Mouse (Mus musculus): Measurements from ENCODE around the gene Myb.
A peak's percentile ranks its signal among the peaks of the same experiment; 100 is the strongest.

Gene Myb

DNA sequence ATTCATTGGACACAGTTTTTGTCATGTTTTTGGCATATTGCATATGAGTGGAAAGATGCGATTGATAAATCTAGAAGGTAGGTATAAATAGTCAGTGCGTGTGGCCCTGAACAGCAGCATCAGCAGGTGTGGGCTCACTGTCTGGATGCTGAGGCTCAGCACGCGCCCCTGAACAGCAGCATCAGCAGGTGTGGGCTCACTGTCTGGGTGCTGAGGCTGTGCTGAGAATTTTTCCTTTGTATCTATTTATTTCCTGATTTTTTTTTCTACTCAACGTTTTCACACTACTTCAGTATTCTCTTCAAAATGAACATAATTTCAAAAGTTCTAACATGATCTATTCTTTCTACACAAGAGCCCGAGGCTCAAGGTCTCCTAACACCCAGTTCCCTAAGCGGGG, 84.1 kb downstream of the Myb start:
- peak in 1 of 2 experiments; percentile 67 for DNase-seq

DNA sequence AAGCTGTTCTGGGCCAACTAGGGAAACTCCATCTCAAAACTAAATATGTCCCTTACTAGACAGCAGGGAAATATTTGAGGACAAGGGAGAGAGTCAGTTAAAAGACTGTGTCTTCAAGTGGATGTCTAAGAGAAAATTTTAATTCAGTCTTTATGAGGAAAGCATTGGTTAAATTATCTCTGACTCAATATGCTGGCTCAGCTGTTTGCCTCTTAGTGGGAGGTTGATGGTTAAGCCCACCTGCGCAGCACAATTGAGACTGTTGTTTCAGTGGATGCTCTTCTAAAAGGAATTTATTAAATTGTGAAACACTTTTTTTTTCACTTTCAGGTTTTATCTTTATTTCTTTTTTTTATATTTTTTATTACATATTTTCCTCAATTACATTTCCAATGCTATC, 84.6 kb downstream of the Myb start:
- no peak for DNase-seq

Measured in thymus, adult 18-20 months (tissue).